Mouse (Mus musculus) adrenal gland, adult (tissue): ENCODE data around the gene Lix1.

Source experiments
- DNase-seq, 2 experiments: peaks; one replicate each; pipeline ENCODE4 v3.0.0; 2022 to 2023; ENCODE audit warnings: low spot score in 1 of 2; ENCODE audit not compliant: inconsistent age in 2 of 2

Lix1 gene

DNA sequence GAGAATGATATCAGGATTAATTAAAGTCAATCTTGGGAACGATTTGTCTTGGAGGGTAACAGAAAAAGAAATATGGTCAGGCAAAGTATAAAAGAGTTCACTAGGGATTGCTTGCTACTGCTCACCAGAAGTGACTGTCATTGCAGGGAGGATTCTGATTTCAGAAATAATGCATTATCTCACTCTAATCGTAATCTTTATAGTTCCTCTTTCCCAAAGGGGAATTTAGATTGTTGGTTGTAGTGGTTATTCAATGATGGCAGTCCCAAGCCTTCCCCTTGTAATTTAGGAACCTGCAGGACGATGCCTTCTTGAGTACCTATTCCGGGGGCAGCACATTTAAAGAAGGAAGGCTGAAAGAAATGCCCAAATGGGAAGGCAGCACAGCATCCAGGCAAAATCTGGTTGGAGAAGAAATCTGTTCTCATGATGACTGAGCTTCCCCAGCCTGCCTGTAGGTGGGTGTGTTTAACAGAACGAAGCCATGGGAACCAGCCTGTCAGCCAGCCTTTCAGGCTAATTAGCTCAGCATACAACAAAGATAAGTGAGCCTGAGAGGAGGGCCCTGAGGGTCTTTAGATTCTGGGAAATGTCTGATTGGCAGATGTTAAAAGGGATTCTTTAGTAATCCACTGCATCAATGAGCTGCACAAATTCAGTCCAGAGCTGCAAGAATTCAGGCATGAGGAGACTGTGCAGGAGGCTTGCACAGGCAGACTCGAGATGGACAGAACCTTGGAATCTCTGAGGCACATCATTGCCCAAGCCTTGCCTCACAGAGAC is at the start of gene Lix1:
TSS of gene Lix1 (plus strand) at position 451 of the 783 bp plus-strand sequence.
- DNase-seq = peak; percentile 34 to 73

DNA sequence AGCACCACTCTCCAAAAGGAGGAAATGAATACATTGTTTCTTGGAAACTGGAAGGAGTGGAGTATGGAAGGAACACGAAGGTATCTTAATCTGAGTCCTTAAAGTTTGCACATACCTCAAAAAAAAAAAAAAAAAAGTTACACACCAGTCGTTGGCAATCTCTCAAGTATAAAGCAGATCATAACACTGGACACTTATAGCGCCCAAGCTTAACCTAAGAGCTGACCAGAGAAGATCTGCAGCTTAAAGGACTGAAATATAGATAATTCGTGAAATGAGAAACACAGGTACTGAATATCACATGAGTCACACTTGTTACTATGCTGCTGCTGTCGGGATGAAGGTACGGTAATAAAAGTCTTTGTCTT is 28.9 kb upstream of the Lix1 start:
- no peak for DNase-seq

DNA sequence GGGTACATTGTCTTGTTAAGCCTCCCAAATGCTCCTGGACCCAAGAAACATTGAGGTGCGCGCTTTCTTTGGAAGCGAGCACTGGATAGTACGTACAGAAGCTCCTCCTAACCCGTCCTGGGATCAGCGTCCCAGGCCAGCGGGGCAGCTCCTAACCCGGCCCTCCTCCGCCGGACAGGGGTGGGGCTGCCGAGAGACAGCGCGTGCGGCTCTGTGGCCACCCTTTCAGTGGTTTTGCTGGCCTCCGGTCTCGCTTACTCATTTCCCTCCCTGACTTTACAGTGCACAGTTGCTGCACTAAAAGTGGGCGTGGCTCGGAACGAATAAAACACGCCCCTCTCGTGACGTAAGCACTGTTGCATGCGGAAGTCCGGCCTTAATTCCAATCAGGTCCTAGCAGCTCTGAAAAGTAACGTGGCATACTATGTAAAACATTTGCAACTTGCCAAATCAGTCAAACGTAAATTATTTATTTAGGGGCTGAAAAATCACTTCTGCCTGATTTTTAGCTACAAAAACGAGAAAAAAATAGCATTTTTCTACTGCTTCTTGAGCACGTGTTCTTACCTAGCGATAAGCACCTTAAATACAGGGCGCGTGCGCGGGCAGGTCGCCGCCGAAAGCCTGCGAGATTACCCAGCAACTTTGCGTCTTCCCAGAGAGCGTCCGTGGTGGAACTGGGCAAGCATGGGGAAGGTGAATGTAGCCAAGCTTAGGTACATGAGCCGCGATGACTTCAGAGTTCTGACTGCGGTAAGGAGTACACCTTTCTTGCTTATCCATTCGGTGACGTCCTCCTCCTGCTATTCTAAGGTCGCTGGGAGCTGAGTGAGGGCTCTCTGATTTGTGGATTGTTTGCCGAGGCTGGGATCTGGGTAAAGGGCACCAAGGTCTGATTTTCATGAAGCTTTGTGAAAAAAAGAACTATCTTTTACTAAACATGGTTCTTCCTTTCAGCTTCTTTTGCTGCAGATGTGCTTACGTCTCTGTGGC is 28.3 kb upstream of the Lix1 start, which contains the start of gene Riok2:
TSS of gene Riok2 (plus strand) at position 392 of the 993 bp plus-strand sequence.
- DNase-seq = peak; percentile 96 to 99

DNA sequence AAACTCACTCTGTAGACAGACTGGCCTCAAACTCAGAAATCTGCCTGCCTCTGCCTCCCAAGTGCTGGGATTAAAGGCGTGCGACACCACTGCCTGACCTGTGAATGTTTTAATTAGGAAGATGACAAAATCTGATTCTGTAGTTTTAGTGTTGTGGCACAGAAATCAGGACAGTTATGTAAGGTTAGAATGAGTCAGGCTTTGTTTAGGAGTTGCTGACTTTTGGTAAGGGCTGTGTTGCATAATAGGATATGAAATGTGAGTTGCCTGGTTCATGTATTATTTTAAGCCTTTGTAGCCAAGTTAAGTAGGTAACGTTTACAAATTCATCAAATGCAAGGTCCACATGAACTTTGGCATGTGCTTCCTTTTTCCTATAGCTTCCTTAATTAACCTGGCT is 26.9 kb upstream of the Lix1 start:
- peak in 1 of 2 experiments; percentile 77 for DNase-seq

DNA sequence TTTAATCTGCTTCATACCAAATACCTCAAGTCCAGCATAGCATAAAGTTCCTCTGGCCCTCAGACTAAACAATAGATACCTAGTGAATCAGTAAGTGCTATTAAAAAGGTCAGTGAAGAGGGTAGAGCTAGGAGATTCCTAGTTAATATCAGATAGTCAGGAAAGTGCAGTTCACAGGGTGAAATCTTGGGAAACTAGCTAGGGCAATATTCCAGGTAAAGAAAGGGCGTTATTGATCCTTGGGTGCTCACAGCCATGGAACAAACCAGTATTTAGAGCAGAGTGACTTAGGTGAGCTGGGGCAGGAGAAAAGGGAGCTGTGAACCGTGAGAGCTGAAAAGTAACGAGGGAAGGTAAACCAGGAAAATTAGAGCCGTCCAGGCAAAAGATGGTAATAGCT is 18.8 kb upstream of the Lix1 start:
- no peak for DNase-seq

DNA sequence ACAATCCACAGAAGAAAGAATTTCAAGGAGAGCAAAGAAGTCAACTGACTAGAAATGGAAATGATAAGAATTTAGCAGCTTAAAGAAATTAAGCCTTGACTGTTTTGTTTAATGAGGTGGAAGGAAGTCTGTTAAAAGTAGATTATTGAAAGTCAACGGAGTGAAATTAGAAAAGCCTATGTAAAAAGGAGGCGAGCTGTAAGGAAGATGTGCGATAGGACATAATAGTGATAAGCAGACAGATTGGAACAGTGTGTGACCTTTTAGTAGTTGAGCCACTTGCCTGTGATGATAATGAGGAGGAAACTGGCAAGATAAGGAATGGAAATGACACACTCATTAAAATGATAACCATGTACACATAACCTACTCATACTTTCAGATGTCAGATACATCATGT is 18.0 kb upstream of the Lix1 start:
- no peak for DNase-seq

DNA sequence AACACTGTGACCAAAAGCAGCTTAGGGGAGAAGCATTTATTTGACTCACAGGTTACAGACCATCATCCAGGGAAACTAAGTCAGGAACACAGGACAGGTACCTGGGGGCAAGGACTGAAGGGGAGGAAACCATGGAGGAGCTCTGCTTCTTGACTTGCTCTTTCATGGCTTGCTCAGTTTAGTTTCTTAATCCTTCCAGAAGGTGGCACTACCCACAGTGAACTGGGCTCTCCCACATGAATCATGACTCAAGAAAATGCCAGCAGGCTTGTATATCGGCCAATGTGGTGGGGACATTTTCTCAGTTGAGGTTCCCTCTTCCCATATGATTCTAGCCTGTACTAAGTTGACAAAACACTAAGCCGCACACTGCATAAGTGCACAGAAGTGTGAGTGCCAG is 16.4 kb upstream of the Lix1 start:
- DNase-seq = peak in 1 of 2 experiments; percentile 39

DNA sequence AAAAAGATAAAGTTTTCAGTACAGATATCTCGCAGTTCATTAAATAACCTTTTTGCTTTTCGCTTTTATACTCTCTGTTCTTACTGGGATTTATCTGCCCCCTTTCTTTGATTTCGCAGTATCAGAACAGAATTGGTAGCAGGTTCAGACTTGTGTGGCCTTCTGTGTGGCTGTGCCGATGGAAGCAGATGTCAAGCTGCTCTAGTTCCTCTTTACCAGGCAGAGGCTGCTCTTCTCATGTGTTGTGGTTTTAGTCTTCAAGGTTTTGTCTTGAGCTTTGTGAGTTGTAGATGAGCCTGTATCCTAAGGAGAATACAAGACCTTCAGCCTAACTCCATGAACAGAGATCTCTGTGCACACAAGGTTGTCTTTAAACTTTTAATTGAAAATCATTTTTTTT is 10.6 kb upstream of the Lix1 start:
- DNase-seq = no peak

DNA sequence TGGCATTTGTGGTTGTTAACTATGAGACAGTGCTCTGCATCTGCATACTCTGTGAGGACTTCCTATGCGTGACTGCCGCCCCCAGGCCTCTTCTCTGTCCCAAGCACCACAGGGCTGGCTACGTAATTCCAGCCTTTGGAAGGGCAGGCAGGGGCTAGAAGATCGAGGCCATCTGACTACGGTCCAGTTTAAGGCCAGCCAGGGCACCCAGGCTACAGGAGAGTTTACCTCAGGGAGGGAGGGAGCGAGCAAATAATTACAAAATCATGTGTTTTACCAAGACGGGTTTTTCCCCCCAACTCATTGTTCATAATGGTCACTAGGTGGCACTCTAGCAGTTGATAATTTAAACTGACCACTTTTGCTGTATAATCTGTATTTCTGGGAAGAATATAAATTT is 9.6 kb upstream of the Lix1 start:
- DNase-seq = peak in 1 of 2 experiments; percentile 51

DNA sequence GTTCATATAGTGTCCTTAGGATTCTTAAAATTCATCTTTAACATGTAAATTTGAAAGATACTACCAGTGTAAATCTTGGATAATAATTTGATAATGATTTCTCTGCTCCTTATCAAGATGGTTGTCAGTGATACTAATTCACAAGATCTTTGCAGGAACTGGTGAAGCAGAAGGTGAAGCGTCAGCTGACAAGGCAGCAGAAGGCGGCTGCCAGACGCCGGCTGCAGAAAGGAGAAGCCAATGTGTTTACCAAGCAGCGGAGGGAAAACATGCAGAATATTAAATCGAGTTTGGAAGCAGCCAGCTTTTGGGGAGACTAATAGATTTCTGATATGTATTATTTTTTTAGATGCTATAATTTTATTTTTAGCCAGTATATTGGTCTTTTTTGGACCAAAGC is 9.2 kb upstream of the Lix1 start:
- DNase-seq = no peak

DNA sequence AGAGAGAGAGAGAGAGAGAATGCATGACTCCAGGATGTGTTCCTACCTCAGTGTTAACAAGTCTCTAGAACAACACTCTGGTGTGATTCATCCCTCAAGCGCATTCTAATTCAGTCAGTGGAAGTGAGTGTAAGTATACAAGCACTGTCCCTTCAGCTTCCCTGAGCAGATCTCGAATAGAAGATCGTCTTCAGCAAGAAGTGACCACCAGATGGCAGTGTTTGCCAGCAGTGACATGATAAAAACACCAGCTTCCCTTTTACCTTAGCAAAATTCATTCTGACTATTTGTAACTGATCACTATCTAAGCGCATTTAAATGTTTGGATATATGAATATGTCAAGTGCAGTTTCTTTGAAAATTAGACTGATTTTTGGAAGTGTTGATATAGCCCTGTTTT is 8.1 kb upstream of the Lix1 start:
- peak; percentile 79 to 93 for DNase-seq

DNA sequence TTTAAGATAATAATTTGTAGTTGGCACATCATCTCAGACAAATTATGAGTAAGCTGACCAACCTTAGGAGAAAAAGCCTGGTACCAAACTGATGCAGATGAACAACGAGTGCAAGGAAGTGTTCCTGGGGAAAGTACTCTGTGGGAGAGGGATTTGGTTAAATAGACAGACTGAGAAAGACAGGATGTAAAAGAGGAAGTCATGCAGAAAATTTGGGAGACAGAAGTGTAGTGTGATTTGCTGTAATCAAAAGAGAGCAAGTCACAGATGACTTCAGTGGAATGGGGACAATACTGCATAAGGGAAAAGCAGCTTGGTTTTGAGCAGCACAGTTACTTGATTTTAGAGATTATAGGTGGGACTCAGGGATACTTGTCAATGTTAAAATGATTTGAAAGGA is 5.6 kb upstream of the Lix1 start:
- DNase-seq = no peak

DNA sequence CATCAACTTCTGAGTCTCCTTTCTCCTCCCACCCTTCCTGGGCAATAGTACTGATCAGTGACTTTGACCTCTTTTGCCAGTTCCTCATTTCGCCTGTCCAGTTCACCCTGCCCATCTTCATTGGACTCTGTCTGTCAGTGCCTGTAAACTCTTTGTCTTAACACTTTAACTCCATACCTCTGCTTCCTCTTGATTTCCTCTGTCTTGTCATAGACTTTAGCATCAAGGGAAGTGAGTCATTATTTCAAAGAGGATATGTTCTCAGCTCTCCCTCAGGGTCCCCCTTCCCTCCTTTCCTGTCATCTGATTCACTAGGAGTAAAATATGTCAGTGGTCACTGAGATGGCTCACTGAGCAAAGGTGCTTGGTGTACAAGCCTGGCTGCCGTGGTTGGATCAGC is 3.8 kb upstream of the Lix1 start:
- no peak for DNase-seq

DNA sequence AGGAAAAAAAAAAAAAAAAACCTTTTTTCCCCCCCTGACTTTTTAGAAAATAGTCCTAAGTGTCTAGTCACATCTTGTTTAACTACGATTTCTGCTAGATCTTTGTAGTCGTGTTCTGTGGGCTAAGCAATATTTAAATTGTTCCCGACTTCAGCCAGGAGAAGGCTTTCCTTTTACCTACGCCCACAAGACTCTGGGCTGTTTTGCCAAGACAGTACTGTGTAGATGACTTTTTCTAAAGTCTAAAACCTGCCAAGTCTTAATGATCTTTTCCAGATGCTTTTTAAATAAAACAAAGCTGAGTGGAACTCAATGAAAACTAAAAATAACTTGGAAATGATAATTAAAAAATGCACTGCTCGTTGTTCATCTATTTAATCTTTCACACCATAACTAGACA is 566 bp downstream of the Lix1 start:
- DNase-seq = no peak

DNA sequence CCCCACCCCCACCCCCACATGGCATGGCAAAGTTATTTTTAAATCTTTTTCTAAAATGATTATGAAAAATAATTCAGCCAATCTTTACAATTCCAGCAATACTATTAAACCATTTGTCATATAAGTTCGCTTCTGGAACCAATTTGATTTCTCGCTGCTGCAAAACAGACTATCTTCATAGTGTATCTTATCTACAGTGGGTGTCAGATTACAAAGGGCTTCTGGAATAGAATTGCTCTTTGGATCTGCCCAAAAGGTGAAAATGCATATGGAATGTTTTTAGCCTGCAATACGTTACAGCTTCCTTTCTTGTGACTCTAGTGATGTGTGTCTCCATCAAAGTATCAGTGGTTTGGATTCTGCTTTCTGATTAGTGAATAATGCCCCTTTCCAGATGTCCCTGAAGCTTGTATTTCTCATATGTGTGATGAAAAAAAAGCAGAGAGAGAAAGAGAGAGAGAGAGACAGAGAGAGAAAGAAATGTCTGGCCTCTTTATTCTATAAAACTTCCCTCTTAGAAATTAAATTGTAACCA is 1.2 kb downstream of the Lix1 start:
- no peak for DNase-seq

DNA sequence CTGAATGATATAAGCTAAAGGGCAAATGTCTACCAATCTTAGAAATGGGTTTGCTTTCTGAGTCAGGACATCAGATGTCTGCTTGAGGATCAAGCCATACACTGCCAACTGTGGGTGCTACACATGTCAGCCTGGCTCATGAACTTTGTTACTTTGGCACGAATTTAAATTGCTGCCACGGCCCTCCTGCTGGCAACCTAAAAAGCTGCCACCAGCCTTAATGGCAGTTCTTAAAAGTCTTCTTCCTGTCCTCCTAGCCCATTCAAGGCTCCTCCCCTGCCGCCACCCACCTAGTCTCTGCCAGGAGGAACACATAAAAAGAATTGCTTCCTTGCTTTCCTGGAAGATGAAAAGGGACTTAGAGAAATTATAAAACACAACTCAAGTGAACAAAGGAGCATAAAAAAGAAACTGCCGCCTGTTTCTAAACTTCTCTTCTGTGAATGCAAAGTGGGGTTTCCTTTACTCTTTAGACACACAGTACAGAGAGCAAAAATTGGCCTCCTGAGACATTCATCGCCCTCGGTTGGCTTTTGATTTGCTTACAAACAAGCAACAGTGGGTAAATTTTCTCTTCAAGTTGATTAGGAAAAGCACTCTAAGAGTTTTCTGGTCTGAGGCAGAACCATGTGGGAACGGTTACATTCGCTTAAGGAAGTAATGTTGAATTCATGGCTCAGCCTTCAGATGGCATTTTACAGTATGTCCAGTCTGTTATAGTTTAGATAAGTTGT is 2.5 kb downstream of the Lix1 start:
- DNase-seq = no peak

DNA sequence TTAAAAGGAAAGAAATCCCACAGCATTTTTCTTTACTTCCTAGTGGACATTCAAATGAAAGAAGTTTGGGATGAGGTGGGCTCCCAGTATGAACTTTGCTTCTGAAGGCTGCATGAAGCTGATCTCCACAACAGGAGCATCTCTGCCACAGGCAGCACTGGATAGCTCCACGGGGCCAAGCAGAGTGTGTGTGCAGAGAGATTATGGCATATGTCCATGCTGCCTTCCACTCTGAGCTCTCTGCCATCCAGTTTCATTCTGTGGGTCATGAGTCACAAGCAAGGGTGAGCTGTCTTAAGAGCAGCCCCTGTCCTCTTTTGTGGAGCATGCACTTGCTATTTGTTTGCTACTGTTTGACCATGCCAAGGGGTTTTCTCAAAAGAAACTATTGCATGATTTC is 3.1 kb downstream of the Lix1 start:
- DNase-seq = no peak

DNA sequence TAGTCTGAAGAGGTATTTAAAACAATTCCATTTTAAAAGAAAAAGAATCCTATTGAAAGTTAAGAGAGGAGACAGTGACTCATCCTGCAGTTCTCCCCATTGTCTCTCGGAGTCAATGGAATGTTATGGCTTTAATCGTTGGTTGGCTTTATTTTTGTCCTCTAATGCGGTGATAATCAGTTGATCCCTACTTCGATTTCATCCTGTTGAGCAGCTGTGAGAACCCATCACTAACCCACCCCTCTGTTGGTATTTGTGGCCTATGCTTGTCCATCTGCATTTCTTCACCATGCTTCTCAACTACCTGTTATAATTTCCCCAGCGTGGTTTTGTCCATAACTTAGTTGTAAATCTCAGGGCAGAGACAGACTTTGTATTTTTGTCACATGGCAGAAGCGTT is 5.7 kb downstream of the Lix1 start:
- DNase-seq = no peak

DNA sequence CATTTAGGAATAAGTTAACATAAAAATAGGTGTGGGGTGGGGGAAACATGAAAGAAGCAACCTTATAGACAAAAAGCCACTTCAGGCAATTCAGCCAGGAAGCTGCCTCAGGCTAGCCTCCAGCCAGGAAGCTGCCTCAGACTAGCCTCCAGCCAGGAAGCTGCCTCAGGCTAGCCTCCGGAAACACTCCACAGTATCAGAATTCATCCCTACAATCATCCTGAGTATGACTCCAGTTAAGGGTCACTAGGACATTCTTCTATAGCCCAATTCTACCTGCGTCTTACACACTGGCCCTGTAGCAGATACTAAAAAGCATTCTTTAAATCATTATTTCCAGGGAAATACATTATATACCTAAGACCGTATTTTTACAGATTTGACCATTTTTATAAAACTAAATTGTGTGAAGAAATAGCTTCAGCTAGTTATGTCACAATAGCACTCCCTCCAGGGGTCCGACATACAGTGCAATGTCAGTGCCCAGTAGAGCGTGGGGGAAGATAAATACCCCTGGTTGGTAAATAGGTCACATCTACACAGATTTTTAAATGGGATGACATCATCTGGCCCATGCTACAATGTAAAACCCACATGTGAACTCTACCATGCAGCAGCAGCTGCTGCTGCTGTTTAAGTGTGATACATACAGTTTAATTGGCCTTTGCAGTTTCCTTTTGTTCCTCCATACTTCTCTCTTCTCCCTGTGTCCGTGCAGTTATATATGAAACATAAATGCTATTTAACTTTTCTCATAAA is 6.4 kb downstream of the Lix1 start:
- no peak for DNase-seq

DNA sequence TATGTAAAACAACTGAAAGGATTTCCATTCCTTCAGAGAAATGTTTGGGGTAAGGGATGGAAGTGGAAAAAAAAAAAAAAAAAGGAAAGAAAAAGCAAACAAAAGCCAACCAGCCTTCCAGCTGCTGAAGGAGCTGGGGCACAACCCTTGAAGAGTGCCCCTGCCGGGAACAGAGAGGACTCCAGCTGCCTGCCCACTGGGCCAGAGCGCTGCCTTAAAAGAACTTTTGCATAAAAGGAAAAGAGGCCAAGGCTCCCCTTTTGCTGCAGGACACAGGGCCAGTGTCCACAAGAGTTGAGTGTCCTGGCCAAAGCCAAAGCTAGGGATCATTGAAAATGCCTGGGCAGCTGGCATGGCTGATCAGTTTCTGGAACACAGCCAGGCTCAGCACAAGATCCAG is 7.1 kb downstream of the Lix1 start:
- DNase-seq = peak in 1 of 2 experiments; percentile 35
